10 mouse cellular contexts compared by ENCODE assay signal in genomic region chr2:102820225-102820711, GRCm38 (mm10).
DNase-seq lines count a peak whose midpoint lies in the region; ATAC-seq and TF ChIP-seq lines count a peak whose summit lies in the region.
"Had no signal": no experiment of that assay in that cellular context is flagged by ENCODE, and none has a peak within 500 bp of the region (broad histone marks: within the 10 kb centered on the region; RNA-seq: fewer than 3 reads in every experiment).

No protein-coding gene starts in this region.

- no peak overlapping the region for H3K4me3 ChIP-seq in forebrain, embryonic 10.5 days
- H3K4me3 ChIP-seq in forebrain, embryonic 13.5 days: no peak overlapping the region
- H3K4me3 ChIP-seq in stomach, embryonic 16.5 days (replicated peaks; ENCODE audit: low read length): no peak overlapping the region
- H3K4me3 ChIP-seq in stomach, postnatal 0 days (ENCODE audit: low read depth, low read length): no peak overlapping the region
- no peak overlapping the region for H3K4me3 ChIP-seq in limb, embryonic 13.5 days
- H3K4me3 ChIP-seq: heart, adult 2 months had no signal

- H3K9me3 ChIP-seq in forebrain, embryonic 10.5 days: no peaks in the 10 kb centered on the region
- no peaks in the 10 kb centered on the region for H3K9me3 ChIP-seq in forebrain, embryonic 13.5 days (replicated peaks)
- no peaks in the 10 kb centered on the region for H3K9me3 ChIP-seq in stomach, embryonic 16.5 days (replicated peaks; ENCODE audit: control insufficient read depth, low read length)
- no peaks in the 10 kb centered on the region for H3K9me3 ChIP-seq in stomach, postnatal 0 days (ENCODE audit: control insufficient read depth, low read length)
- no peaks in the 10 kb centered on the region for H3K9me3 ChIP-seq in limb, embryonic 13.5 days

- H3K4me1 ChIP-seq in forebrain, embryonic 10.5 days: peaks cover 7% of the 10 kb centered on the region; the same call in 1 of the 2 replicates
- H3K4me1 ChIP-seq in forebrain, embryonic 13.5 days: peaks cover 5% of the 10 kb centered on the region; the same call in 1 of the 2 replicates
- H3K4me1 ChIP-seq in stomach, embryonic 16.5 days (ENCODE audit: control insufficient read depth, insufficient read depth, low read length): 0 out of 2 replicates have a peak, but pooled peaks cover 3% of the 10 kb centered on the region
- H3K4me1 ChIP-seq in stomach, postnatal 0 days (replicated peaks; ENCODE audit: control insufficient read depth, insufficient read depth): no peaks in the 10 kb centered on the region
- peaks cover 18% of the 10 kb centered on the region for H3K4me1 ChIP-seq in limb, embryonic 13.5 days

- DNase-seq in forebrain, embryonic 10.5 days (ENCODE audit: extremely low spot score, low spot score): no peak
- no peak for DNase-seq in stomach, postnatal 0 days (ENCODE audit: low spot score)
- DNase-seq in ovary, postnatal 14 days (ENCODE audit: low spot score): no peak
- no peak for DNase-seq in spleen, adult 18-20 months

- H3K27me3 ChIP-seq in forebrain, embryonic 10.5 days (ENCODE audit: poor library complexity, severe bottlenecking): no peaks in the 10 kb centered on the region
- H3K27me3 ChIP-seq in forebrain, embryonic 13.5 days: no peaks in the 10 kb centered on the region
- no peaks in the 10 kb centered on the region for H3K27me3 ChIP-seq in stomach, embryonic 16.5 days (ENCODE audit: control insufficient read depth, insufficient read depth, low read length)
- no peaks in the 10 kb centered on the region for H3K27me3 ChIP-seq in stomach, postnatal 0 days (ENCODE audit: control insufficient read depth, insufficient read depth, low read length)
- peaks cover 4% of the 10 kb centered on the region; the same call in 1 of the 2 replicates for H3K27me3 ChIP-seq in limb, embryonic 13.5 days

- H3K27ac ChIP-seq in forebrain, embryonic 10.5 days: 0 out of 2 replicates have a peak overlapping the region, but pooled peaks have one; percentile 6
- H3K27ac ChIP-seq in forebrain, embryonic 13.5 days: no peak overlapping the region
- H3K27ac ChIP-seq in stomach, embryonic 16.5 days (ENCODE audit: low read length): no peak overlapping the region
- H3K27ac ChIP-seq in stomach, postnatal 0 days (replicated peaks): no peak overlapping the region
- H3K27ac ChIP-seq in limb, embryonic 13.5 days: peak overlapping the region; percentile 10; the same call in 1 of the 2 replicates
- H3K27ac ChIP-seq: heart, adult 2 months; macrophage had no signal

- H3K9ac ChIP-seq in forebrain, embryonic 13.5 days: no peak overlapping the region
- H3K9ac ChIP-seq in stomach, embryonic 16.5 days (ENCODE audit: low read length): no peak overlapping the region
- no peak overlapping the region for H3K9ac ChIP-seq in stomach, postnatal 0 days (ENCODE audit: low read length)
- H3K9ac ChIP-seq in limb, embryonic 13.5 days: no peak overlapping the region

- 76% methylated on average over 5 of the region's 5 CpGs for WGBS in forebrain, embryonic 10.5 days
- 63% methylated on average over 5 of the region's 5 CpGs for WGBS in forebrain, embryonic 13.5 days
- WGBS in stomach, embryonic 16.5 days: 76% methylated on average over 5 of the region's 5 CpGs
- 72% methylated on average over 5 of the region's 5 CpGs for WGBS in stomach, postnatal 0 days
- WGBS in limb, embryonic 13.5 days: 16% methylated on average over 5 of the region's 5 CpGs

- no peak overlapping the region for H3K4me2 ChIP-seq in forebrain, embryonic 13.5 days
- no peak overlapping the region for H3K4me2 ChIP-seq in stomach, embryonic 16.5 days (ENCODE audit: low read depth, low read length)
- H3K4me2 ChIP-seq in stomach, postnatal 0 days (replicated peaks; ENCODE audit: low read depth): no peak overlapping the region
- H3K4me2 ChIP-seq in limb, embryonic 13.5 days (replicated peaks): no peak overlapping the region

- no peak for TF ChIP-seq CTCF in stomach, postnatal 0 days (IDR thresholded peaks at IDR 0.05; ENCODE audit: low read depth)

- TF ChIP-seq EP300 in stomach, postnatal 0 days (optimal IDR thresholded peaks at IDR 0.05): no peak

- no peak for ATAC-seq in forebrain, embryonic 13.5 days
- peak; percentile 31; the same call in 1 of the 2 replicates for ATAC-seq in stomach, embryonic 16.5 days (ENCODE audit: insufficient read depth, low FRiP score)
- ATAC-seq in stomach, postnatal 0 days (ENCODE audit: low FRiP score, low TSS enrichment): no peak
- peak; percentile 61; the same call in 1 of the 2 replicates for ATAC-seq in limb, embryonic 13.5 days (ENCODE audit: low FRiP score, low read depth)
- no peak for ATAC-seq in activated CD4-positive, CD25-positive, alpha-beta regulatory T cell, adult 4 months

- no peaks in the 10 kb centered on the region for H3K36me3 ChIP-seq in forebrain, embryonic 10.5 days (replicated peaks)
- no peaks in the 10 kb centered on the region for H3K36me3 ChIP-seq in forebrain, embryonic 13.5 days (ENCODE audit: poor library complexity, severe bottlenecking)
- no peaks in the 10 kb centered on the region for H3K36me3 ChIP-seq in stomach, embryonic 16.5 days (ENCODE audit: control insufficient read depth, insufficient read depth, low read length)
- H3K36me3 ChIP-seq in stomach, postnatal 0 days (ENCODE audit: control insufficient read depth, insufficient read depth, low read length): no peaks in the 10 kb centered on the region
- no peaks in the 10 kb centered on the region for H3K36me3 ChIP-seq in limb, embryonic 13.5 days

Comparison
In these comparisons a context has a peak if more than half of its experiments do, and no peak if none do; other contexts are left out.
1. H3K27ac ChIP-seq: peak in forebrain, embryonic 10.5 days (single experiment) and limb, embryonic 13.5 days (single experiment); none in forebrain, embryonic 13.5 days (single experiment), stomach, embryonic 16.5 days (single experiment) and stomach, postnatal 0 days (single experiment).
2. ATAC-seq: peak in stomach, embryonic 16.5 days (single experiment) and limb, embryonic 13.5 days (single experiment); none in forebrain, embryonic 13.5 days (single experiment), stomach, postnatal 0 days (single experiment) and activated CD4-positive, CD25-positive, alpha-beta regulatory T cell, adult 4 months (single experiment).